9 mouse cellular contexts compared by ENCODE assay signal in the genomic region with DNA sequence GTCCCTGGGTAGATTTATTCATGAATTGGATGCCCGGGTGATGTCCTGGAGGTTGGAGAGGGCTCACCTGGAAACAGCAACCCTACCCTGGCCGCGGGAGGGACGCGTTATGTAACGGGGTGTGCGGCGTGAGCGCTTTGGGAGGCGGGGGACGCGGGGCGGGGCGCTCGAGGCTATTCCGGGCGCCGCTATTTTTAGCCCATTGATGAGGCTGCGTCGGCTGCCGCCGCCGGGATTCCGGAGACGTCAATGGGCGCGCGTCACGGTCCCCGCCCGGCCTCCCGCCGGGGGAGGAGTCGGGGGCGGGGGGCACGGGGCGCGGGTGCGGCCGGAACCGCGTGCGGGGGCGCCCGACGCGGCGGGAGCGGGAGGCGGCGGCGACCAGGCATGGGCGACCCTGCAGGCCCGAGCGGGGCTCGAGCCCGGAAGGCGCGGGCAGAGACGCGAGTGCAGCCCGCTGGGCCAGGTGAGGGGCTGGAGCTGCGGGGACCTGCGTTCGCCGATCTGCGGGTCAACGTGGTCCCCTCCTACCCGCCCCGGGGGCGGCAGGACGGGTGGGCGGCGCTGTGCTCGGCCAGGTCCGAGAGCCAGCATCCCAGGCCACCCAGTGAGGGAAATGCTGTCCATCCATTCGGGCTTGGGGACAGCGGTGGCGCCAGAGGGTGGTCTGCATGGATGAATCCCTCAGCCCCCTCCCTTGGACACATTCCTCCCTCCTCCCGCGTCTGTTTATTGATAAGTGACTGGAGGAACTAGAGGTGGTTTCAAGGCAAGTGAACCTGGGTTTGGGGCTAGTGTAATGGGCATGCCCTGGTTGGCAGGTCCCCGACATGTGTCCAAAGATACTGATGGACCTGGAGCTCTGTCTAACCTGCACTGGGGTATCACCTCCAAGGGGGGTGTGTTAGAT. TPM values are rescaled to one million over a fixed set of nuclear protein-coding genes. Genes with fewer than 3 reads are reported as not detected.
DNase-seq lines count a peak whose midpoint lies in the region; ATAC-seq and TF ChIP-seq lines count a peak whose summit lies in the region.
"Had no signal": no experiment of that assay in that cellular context is flagged by ENCODE, and none has a peak within 500 bp of the region (broad histone marks: within the 10 kb centered on the region; RNA-seq: fewer than 3 reads in every experiment).

TSS of gene Nr4a1 (plus strand) at position 384 of the 910 bp plus-strand sequence.

- peak within 1 kb of the TSS; percentile 95 for H3K4me2 ChIP-seq in intestine, embryonic 15.5 days (replicated peaks)
- H3K4me2 ChIP-seq in limb, embryonic 12.5 days: peak within 1 kb of the TSS; percentile 93
- H3K4me2 ChIP-seq in midbrain, embryonic 13.5 days (replicated peaks): peak within 1 kb of the TSS; percentile 83

- H3K4me1 ChIP-seq in intestine, embryonic 15.5 days (replicated peaks): peaks cover 9% of the 10 kb centered on the region; the same call in 1 of the 2 replicates
- H3K4me1 ChIP-seq in limb, embryonic 12.5 days (replicated peaks): peaks cover 10% of the 10 kb centered on the region
- peaks cover 8% of the 10 kb centered on the region; the same call in 1 of the 2 replicates for H3K4me1 ChIP-seq in midbrain, embryonic 13.5 days (replicated peaks)
- H3K4me1 ChIP-seq in spleen, adult 2 months (ENCODE audit: control insufficient read depth, insufficient read depth, insufficient read length): peaks cover 45% of the 10 kb centered on the region; the same call in 1 of the 2 replicates

- H3K27ac ChIP-seq in intestine, embryonic 15.5 days: peak within 1 kb of the TSS; percentile 40; the same call in 1 of the 2 replicates
- peak within 1 kb of the TSS; percentile 69 for H3K27ac ChIP-seq in limb, embryonic 12.5 days
- H3K27ac ChIP-seq in midbrain, embryonic 13.5 days: peak within 1 kb of the TSS; percentile 56
- H3K27ac ChIP-seq in spleen, adult 2 months (ENCODE audit: insufficient read depth, low read length): peak within 1 kb of the TSS; percentile 79

- peak; percentile 64 to 77 for DNase-seq in layer of hippocampus, adult 18-20 months (ENCODE audit: low spot score in 2 of 2)
- no peak for DNase-seq in layer of hippocampus, adult 9-10 months (ENCODE audit: low spot score)
- peak; percentile 70 for DNase-seq in embryo, embryonic 10 days (ENCODE audit: low spot score)
- DNase-seq in gonadal fat pad, adult 2 months (ENCODE audit: low read depth): no peak
- peak in 1 of 2 experiments; percentile 68 for DNase-seq in spleen, adult 2 months (ENCODE audit: low read depth in 1 of 2, low spot score in 2 of 2)

- no peak for TF ChIP-seq CTCF in spleen, adult 2 months (IDR thresholded peaks at IDR 0.05; ENCODE audit: extremely low read depth, insufficient read depth, insufficient read length, insufficient replicate concordance)

- H3K4me3 ChIP-seq in intestine, embryonic 15.5 days (replicated peaks): peak within 1 kb of the TSS; percentile 63
- peak within 1 kb of the TSS; percentile 73 for H3K4me3 ChIP-seq in limb, embryonic 12.5 days (replicated peaks)
- peak within 1 kb of the TSS; percentile 64 for H3K4me3 ChIP-seq in midbrain, embryonic 13.5 days (replicated peaks)
- H3K4me3 ChIP-seq in spleen, adult 2 months (ENCODE audit: extremely low read depth, insufficient read depth, insufficient read length): peak within 1 kb of the TSS; percentile 59

- no peaks in the 10 kb centered on the region for H3K36me3 ChIP-seq in intestine, embryonic 15.5 days
- H3K36me3 ChIP-seq in limb, embryonic 12.5 days: peaks cover 5% of the 10 kb centered on the region; the same call in 1 of the 2 replicates
- no peaks in the 10 kb centered on the region for H3K36me3 ChIP-seq in midbrain, embryonic 13.5 days
- no peaks in the 10 kb centered on the region for H3K36me3 ChIP-seq in spleen, adult 2 months (ENCODE audit: control insufficient read depth, insufficient read depth, low read length)
- H3K36me3 ChIP-seq: G1E had no signal

- ATAC-seq in intestine, embryonic 15.5 days: peak; percentile 81
- 0 out of 2 replicates have a peak, but pooled peaks have one; percentile 26 for ATAC-seq in limb, embryonic 12.5 days (ENCODE audit: insufficient number of reproducible peaks, insufficient read depth, low FRiP score, low TSS enrichment, low read depth)
- peak; percentile 79 for ATAC-seq in midbrain, embryonic 13.5 days

- peak within 1 kb of the TSS; percentile 70 for H3K9ac ChIP-seq in intestine, embryonic 15.5 days
- H3K9ac ChIP-seq in limb, embryonic 12.5 days (replicated peaks): peak within 1 kb of the TSS; percentile 87
- peak within 1 kb of the TSS; percentile 87 for H3K9ac ChIP-seq in midbrain, embryonic 13.5 days (replicated peaks)

- no peak for TF ChIP-seq POLR2A in spleen, adult 2 months (IDR thresholded peaks at IDR 0.05; ENCODE audit: low read depth, low read length)

- no peaks in the 10 kb centered on the region for H3K27me3 ChIP-seq in intestine, embryonic 15.5 days (replicated peaks)
- H3K27me3 ChIP-seq in limb, embryonic 12.5 days: peaks cover 2% of the 10 kb centered on the region; the same call in 1 of the 2 replicates
- H3K27me3 ChIP-seq in midbrain, embryonic 13.5 days: peaks cover 29% of the 10 kb centered on the region; the same call in 1 of the 2 replicates
- no peaks in the 10 kb centered on the region for H3K27me3 ChIP-seq in spleen, adult 2 months (ENCODE audit: control insufficient read depth, insufficient read depth, low read length)

- no peaks in the 10 kb centered on the region for H3K9me3 ChIP-seq in intestine, embryonic 15.5 days
- H3K9me3 ChIP-seq in limb, embryonic 12.5 days: no peaks in the 10 kb centered on the region
- no peaks in the 10 kb centered on the region for H3K9me3 ChIP-seq in midbrain, embryonic 13.5 days

- WGBS in intestine, embryonic 15.5 days: 2% methylated on average over 80 of the region's 82 CpGs
- under 1% methylated on average over 82 of the region's 82 CpGs for WGBS in limb, embryonic 12.5 days
- under 1% methylated on average over 82 of the region's 82 CpGs for WGBS in midbrain, embryonic 13.5 days
- WGBS in spleen, adult 2 months: 5% methylated on average over 81 of the region's 82 CpGs

RNA-seq across cellular contexts. Expression of gene Nr4a1, which starts in this region (rescaled TPM):
- 100 to 1,000 TPM in 1 of 2 experiments, 10 to 100 TPM in 1; 87.1 to 105 TPM for total RNA-seq in layer of hippocampus, adult 18-20 months (2021)
- polyA plus RNA-seq in gonadal fat pad, adult 2 months (2012; rRNA removed): 18.2 and 36.9 TPM in 2 replicates
- 7.9 and 8.9 TPM in 2 replicates for polyA plus RNA-seq in intestine, embryonic 15.5 days (2015; fragmentation: Nextera tagmentation; extraction: Ambion mirVana)
- 5.5 and 7.0 TPM in 2 replicates for polyA plus RNA-seq in limb, embryonic 12.5 days (2016; fragmentation: Nextera tagmentation; extraction: Ambion mirVana)
- polyA plus RNA-seq in midbrain, embryonic 13.5 days (2015; fragmentation: Nextera tagmentation; extraction: Ambion mirVana): 2.8 and 3.1 TPM in 2 replicates
- 50.3 and 63.8 TPM in 2 replicates for polyA plus RNA-seq in spleen, adult 2 months (2012; rRNA removed)
- total RNA-seq: G1E had no signal

Comparison
In these comparisons a context has a peak if more than half of its experiments do, and no peak if none do; other contexts are left out.
1. DNase-seq: peak in layer of hippocampus, adult 18-20 months (2 of 2) and embryo, embryonic 10 days (single experiment); none in layer of hippocampus, adult 9-10 months (single experiment) and gonadal fat pad, adult 2 months (single experiment).
2. ATAC-seq: peak in every context shown above with its lines; median percentile 81 in intestine, embryonic 15.5 days; 79 in midbrain, embryonic 13.5 days; 26 in limb, embryonic 12.5 days.
3. Peak in every context shown above with its lines, with median percentiles within 50 percentile points of each other: H3K27ac ChIP-seq, H3K4me2 ChIP-seq, H3K4me3 ChIP-seq and H3K9ac ChIP-seq.